Mouse (Mus musculus) layer of hippocampus, postnatal 25 days (tissue): Measurements from ENCODE around the gene Cbx3. TPM values are rescaled to one million over a fixed set of nuclear protein-coding genes. Genes with fewer than 3 reads are reported as not detected.
"Not testable (repeated sequence)": the region's sequence is repeated elsewhere in the genome, so short reads cannot be mapped to it uniquely, and the experiment has no call there.

Source experiments
- DNase-seq, 2 experiments: peaks; one replicate each; pipeline ENCODE4 v3.0.0; 2022; ENCODE audit warnings: mixed read lengths in 2 of 2, low spot score in 1 of 2; ENCODE audit errors: extremely low spot score in 1 of 2
- total RNA-seq, 2 experiments: library from RNA; stranded (reverse); gene quantifications; 2 replicates each; pipeline ENCODE4 v1.2.3; 2021

The Cbx3 gene
- total RNA-seq, 2 experiments from 2014 or later, result 138 to 145 TPM

DNA sequence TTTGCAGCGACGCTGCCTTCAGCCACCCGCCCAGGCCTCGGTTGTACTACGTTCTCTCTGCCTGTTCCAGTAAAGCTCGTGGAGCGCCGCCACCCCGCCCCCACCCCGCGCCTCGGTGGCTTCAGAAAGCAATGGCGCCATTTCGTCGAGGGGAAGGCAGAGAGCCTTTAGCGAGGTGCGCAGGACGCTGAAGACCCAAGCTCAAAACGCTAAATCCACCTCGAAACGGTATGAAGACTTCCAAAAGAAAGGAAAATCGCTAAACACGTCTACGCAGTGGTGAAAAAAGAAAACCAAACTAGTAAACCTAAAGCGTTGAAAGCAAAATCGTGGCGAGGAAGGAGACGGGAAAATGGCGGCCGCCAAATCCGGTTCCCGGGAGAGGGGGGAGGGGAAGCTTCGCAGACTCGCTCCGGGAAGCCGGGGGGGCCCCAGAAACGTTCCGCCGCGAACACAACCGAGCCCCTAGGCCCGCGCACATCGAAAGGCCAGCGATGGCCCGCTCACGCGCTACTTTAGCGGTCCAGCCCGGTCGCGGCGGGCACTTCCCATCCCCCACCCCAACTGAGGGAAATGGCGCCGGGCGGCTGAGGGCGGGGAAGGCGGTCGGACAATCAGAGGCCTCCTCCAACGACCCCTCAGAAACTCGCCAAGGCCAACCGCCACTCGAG is 1.1 kb upstream of the Cbx3 start:
- peak; percentile 69 to 76 for DNase-seq

DNA sequence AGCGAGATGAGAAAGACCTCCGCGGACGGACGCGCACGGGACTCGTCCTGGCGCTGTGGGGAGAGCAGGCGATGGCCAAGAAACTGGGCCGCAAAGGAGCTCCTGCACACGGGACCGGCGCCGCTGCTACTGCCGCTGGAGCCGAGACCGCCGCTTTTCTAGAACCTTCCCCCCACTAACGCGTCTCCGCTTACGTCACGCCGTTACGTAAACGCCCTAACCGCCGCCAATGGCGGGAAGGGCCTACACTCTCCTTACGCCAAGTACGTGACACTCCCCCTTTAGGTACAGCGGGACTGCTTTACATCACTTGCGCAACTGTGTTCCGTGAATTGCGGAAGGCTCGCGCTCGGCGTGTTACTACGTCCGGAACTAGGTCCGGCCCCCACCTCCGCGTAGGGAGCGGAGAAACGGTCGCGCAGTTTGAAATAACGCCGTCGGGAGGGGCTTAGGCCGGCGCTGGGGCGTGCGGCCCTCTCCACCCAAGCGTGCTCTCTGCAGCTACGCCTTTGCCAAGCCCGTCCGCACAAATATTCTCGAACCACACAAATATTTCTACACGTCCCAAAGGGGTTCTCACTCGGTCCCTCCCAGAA is 347 bp upstream of the Cbx3 start, which contains the start of gene Hnrnpa2b1:
Hnrnpa2b1 (minus strand) TSS at position 180 of the 596 bp plus-strand sequence.
- DNase-seq, result peak; percentile 99

DNA sequence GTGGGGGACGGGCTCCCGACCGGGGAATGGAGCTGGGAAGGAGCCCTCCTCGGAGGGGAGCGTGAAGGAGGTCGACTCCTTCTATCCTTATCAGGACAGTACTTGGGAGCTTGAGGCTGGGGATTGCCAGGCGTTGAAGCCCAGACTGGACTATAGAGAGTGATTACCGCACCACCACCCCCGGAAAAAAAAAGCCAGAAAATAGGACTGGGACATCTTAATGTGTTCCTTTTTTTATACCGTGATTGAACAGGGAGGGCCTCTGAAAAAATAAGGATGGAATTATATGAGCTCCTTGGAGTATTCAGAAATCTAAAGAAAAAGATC is 982 bp downstream of the Cbx3 start:
- no peak for DNase-seq

DNA sequence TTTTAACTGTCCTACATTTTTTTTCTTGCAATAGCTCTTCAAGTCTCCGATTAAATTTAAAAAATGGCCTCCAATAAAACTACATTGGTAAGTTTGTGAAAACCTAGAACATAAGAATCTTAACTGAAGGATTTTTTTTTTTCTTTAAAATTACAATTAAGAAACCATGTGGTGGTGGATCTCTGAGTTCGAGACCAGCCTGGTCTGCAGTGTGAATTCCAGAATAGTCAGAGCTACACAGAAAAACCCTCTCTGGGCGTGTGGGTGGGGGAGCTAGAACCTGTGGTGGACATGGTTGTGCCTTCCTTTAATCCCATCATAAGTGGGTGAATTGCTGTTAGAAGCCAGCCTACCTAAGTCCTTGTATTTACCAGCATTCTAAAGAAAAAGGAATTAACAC is 1.6 kb downstream of the Cbx3 start:
- DNase-seq, result no peak

DNA sequence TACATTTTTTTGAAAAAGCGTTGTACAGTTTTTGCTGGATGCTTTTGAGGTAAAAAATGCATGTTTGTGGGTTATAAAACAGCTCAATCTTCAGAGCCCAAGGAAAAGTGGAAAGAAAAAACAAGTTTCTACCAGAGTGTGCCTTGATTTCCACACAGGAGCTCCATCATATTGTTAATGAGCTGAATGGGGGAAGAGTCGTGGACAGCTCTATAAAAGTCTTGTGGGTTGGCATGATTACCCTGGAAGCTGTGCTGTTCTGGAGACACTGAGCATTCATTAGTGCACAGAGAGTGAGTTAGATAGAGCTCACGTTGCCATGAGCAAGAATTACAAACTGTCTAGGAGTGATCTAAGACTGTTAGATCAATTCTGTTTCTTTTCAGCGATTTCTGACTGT is 2.1 kb downstream of the Cbx3 start:
- no peak for DNase-seq

DNA sequence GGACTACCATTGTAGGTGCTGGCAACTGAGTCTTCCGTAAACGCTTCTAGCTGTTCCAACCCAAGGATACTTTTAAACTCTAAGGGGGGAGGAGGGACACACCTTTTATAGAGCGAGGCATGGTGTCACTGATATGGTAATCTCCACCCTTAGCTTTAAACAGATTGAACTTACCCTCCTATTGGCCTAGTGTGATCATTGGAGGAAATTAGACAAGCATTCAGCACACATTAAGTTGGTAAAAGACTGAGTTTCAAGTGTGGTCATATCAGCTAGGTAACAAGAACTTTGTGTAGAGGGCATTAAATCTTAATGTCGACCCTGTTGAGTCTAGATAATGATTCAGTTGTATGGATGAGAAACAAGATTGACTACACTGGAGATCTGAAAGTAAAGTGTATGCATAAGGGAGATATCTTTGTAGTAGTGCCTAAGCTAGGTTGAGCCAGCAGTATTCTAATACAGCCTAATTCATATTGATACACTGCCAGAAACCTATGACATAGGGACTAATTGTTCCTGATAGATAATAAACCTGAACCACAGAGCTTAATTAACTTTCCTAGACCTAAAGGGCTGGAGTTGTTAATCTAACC is 9.1 kb downstream of the Cbx3 start:
- no peak for DNase-seq

DNA sequence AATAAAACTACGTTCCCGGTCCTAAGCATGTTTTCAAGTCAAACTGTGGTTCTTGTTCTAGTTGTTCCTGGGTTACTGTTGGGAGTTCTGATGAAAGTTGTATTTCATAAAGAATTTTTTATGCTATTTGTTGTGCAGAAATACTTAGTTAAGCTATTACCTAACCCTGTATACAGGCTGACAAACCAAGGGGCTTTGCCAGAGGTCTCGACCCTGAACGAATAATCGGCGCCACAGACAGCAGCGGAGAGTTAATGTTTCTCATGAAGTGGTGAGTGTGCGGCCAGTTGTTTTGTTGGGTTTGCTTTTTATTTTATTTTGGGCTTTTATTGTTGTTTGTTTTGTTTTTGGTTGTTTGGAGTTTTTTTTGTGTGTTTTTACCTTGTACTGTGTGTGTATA is 11.4 kb downstream of the Cbx3 start:
- no peak for DNase-seq

DNA sequence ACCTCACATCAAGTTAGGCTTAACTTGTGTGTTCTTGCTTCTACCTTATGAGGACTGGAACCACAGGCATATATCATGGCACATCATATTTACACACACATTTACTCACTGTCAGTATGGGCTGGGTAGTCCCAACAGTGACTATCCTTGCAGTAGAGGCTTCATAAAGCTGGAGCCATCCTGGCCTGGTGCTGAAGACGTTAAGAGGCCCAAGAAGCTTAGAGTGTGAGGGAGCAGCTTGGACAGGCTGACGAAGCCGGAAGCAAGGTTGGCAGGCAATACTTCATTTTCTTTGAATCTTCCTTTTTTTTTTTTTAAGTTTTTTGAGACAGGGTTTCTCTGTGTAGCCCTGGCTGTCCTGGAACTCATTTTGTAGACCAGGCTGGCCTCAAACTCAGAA is 13.7 kb downstream of the Cbx3 start:
- DNase-seq, result no peak

DNA sequence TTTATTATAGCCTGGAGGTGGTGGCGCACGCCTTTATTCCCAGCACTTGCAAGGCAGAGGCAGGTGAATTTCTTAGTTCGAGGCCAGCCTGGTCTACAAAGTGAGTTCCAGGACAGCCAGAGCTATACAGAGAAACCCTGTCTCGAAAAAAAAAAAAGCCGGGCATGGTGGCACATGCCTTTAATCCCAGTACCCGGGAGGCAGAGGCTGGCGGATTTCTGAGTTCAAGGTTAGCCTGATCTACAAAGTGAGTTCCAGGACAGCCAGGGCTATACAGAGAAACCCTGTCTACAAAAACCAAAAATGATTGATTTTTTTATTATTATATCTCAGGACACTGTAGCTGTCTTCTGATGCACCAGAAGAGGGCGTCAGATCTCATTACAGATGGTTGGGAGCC is 14.4 kb downstream of the Cbx3 start:
- not testable (repeated sequence) for DNase-seq

DNA sequence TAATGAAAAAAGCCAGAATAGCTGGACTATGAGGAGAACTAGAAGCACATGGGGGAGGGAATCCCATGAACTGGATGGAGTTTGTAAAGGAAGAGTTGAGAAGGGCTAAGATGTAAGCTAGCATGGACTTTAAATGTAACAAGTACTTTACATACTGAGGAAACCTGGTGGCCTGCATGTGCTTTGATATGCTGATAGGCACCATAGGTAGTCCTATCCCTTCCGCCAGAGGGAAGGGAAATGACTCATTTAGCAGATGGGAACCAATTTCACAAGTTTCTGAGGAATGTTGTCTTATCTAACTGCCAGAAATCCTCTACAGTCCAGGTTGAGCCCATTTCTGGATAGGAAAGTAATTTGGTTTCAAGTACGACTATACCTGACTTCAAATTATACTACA is 15.5 kb downstream of the Cbx3 start:
- DNase-seq, result no peak

DNA sequence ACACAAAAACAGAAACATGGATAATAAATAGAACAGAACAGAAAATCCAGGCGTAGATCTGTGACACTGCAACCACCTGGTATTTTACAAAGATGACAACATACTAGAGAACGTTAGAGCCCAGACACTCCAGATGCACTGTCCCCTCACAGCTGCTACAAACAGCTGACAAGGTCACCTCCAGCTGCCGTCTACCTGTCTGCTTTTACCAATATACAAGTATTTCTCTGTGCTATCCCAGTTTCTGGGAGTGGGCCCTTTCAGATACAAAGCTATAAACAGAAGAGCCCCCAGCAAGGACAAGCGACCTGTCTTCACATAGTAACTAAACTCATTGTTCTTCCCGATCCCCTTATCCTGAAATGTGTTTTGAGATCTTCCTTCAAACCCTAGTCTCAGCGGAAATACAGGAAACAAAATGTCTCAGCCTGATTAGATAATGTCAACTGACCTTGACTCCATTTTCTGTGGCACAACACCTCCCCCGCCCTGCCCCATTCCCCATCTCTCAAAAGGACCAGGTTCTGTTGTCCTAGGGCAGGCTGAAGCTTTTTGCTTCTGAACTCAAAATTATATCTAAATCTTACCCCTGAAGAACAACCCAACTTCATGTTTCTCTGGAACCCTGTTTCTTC is 16.0 kb downstream of the Cbx3 start:
- no peak for DNase-seq

DNA sequence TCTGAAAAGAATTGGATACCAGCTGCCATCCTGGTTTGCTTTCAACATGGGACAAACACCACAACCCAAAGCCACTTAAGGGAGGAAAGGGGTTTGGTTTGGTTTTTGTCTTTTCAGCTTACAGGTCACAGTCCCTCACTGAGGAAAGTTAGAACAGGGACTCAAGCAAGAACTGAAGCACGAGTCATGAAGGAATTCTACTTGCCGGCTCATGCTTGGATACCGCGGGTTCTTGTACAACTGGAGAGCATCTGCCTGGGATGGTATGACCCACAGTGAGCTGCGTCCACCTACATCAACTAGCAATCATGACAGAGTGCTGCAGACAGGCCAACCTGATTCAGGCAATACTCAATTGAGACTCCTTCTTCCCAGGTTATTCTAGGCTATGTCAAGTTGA is 16.6 kb downstream of the Cbx3 start:
- DNase-seq, result no peak

DNA sequence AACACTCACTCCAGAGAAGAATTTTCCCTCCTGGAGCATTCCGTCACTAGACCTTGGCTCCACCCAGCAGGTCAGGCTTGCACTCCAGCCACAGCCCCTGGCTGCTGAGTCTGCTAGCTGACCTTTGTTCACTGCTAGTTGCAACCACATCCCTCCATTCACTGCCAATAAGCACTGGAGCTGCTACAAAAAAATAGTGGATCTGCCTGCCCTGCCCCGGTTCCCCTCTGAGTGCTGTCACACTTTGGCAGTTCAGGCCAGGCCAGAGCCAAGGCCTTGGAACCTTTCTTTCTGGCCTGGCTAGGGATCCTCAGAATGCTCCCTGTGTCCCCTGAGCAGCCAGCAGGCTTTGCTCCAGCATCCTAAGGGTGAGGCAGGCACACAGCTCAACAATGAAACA is 19.6 kb downstream of the Cbx3 start:
- DNase-seq, result no peak

DNA sequence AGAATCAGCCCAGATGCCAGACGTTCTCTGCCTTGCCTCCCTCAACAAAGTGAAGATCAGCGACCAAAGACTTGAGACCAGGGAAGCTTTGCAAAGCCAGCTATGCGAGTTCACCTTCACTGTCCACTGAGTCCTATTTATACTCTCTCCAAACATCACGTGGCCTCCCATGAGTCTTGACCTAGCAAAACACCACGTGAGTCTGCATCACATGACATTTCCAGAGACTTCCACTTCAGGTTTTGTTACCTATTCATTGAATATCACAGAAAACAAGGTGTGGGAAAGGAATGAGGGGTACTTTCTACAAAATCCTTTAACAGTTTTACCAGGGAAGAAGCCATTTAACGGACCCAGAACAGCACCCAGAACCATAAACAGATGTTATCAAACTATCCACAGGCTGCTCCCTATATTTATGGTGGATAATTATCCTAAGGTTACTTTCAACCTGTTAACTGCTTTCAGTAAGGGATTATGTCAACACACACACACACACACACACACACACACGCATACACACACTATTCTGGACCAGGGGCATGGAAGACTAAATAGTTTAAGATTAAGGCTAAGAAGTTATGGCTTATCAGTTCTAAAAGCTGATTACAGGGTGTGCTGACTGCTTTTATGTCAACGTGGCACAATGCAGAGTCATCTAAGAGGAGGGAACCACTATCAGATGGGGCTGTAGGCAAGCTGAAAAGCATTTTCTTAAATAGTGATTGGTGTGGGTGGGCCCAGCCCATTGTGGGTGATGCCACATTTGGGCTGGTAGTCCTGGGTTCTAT is 27.4 kb downstream of the Cbx3 start:
- DNase-seq, result no peak

DNA sequence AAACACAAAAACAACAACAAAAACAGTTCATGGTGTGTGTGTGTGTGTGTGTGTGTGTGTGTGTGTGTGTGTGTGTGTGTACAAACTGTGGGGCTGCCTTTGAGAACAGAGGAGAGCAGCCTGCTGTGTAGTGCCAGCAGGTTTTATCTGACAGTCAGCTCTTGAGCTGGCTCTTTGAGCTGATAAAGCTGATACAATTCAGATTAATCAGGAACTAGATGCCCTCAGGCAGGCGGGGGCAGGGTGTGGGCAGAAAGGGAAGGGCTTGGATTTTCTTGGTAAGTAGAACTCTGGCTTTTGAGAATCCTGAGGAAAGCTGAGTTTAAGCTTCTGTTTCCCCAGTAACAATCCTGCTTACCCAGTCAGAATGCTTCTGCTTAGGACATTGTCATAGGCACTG is 35.5 kb downstream of the Cbx3 start:
- DNase-seq, result no peak

DNA sequence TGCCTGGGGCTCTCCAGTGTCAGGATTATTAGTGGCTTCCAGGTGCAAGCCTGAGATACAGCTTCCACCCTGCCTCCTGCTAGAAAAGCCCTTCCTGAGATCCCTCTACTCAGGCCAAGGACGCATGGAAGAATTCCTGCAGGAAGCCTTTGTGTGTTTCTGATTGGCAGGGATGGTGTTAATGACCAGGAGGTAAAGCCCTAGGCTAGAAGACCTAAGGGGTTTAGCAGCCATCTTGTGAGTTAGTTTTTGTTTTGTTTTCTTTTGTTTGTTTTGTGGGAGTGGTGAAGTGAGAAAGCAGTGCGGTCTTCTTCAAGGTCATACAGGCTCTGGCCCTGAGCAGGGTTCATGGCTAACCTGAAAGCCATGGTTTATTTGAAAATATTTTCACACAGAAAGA is 37.4 kb downstream of the Cbx3 start:
- DNase-seq, result no peak

DNA sequence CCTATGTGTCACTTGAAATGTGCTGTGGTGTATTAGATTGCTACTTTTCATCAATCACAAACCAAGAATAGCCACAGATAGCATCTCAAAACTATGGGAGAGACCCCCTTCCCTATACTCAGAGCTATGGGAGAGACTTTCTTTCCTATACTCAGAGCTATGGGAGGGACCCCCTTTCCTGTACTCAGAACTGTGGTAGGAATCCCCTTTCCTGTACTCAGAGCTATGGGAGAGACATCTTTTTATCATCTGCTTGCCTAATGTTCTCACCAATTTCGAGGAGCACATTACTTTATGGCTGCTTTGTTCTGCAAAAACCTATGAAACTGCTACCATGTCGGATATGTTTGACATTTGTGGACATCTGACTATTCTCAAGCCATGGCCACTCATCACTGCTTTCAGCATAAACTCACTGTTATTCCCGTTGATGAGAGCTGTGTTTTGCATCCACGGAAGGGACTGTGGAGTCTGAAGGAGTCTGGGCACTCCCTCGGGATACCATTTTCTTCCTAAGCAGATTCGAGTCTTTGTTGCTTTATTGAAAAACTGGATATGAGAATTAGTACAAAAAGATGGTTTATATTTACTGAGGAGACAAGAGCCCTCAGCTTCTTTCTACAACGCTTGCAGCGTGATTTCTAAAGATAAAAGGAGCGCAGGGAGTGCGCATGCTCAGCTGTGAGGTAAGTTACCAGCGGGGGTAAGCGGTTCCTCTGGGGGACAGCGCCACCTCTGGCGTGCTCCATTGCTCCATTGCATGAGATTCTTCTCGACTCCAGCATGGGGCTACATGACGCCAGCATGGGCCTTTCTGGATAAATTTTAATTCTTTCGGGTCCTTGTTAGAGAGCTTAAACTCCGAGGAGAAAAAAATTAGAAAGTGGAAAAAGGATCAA is 38.8 kb downstream of the Cbx3 start:
- DNase-seq, result peak; percentile 46 to 81

DNA sequence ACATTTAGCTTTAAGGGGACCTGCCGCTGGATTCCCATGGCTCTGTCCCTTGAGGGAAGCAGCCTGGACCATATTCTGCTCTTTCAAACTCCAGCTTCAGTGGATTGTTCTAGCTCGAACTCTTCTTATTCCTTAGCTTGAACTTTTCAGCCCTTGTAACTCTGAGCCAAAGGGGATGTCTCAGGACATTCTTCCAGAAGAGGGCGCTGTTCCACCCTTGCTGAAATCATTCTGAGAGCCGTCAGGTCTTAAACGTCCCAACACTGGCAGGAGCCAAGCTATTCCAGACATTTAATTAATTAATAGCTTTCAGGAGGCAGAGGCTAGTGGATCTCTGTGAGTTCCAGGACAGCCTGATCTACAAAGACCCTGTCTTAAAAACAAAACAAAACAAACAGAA is 39.9 kb downstream of the Cbx3 start:
- DNase-seq, result peak in 1 of 2 experiments; percentile 61

DNA sequence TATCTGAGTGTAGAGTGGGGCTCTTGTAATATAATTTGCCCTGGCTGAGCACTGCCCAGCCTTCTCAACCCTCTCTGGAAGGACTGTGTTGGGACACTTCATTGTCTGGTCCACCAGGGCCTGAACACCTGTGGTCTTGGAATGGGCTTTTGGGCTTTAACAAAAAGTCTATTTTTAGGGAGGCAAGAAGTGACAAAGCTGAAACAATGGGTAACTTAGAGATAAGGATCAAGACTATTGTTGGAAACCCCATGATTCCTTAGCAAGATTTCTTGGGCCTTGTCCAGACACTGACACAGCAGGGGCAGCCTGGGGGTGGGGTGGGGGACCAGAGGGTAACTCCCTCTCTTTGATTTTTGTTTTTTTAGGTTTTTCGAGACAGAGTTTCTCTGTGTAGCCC is 40.8 kb downstream of the Cbx3 start:
- DNase-seq, result no peak

DNA sequence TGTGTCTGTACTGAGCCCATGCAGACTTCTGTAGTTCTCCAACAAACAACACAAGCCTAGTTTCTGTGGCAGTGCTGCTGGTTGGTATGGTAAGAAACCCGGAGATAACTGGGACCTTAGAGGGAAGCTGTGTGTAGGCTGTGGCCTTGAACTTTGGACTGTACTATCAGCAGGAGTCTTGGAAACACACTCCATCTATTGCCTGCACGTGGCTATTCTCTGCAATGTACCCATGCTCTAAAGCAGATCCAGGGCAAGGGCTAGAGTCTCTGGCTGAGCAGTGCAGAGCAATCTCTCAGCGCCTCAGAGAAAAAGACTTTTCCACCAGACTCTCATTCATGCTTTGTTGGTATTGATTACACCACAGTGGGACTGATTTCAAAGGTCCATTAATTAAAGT is 43.6 kb downstream of the Cbx3 start:
- DNase-seq, result no peak
